ENCODE assay signal across 24 mouse cellular contexts in the genomic region with DNA sequence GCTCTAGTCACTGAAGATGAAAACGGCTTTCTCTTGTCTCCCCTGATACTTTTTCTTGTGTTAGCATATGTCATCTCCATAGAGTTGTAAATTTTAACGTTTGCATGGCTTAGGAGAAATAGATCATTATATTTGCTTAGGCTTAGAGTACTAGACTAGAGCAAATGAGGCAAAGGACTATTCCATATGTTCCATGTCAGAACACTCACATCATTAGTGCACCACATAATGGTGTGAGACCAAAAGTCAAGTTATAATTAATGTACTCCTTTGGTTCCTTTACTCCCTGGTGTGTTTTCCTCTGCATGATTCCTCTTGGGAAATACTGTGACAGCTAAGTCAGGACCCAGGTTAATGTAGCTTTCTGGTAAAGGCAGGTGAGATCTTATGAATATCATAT.
DNase-seq lines count a peak whose midpoint lies in the region; ATAC-seq and TF ChIP-seq lines count a peak whose summit lies in the region.
"Had no signal": no experiment of that assay in that cellular context is flagged by ENCODE, and none has a peak within 500 bp of the region (broad histone marks: within the 10 kb centered on the region; RNA-seq: fewer than 3 reads in every experiment).

No protein-coding gene starts in this region.

- no peak overlapping the region for H3K9ac ChIP-seq in embryonic facial prominence, embryonic 14.5 days (ENCODE audit: low read depth, low read length)
- H3K9ac ChIP-seq in lung, embryonic 14.5 days = no peak overlapping the region
- no peak overlapping the region for H3K9ac ChIP-seq in lung, postnatal 0 days (replicated peaks; ENCODE audit: low read depth)
- H3K9ac ChIP-seq: embryonic facial prominence, embryonic 15.5 days; forebrain, postnatal 0 days; hindbrain, embryonic 12.5 days had no signal

- no peak for TF ChIP-seq POLR2A in lung, adult 2 months (IDR thresholded peaks at IDR 0.05; ENCODE audit: borderline replicate concordance, extremely low read depth, low read depth, low read length)

- ATAC-seq in embryonic facial prominence, embryonic 14.5 days (ENCODE audit: low read depth) = peak; percentile 33; the same call in 1 of the 2 replicates
- ATAC-seq in lung, embryonic 14.5 days (ENCODE audit: insufficient read depth) = peak; percentile 77; the same call in 1 of the 2 replicates
- ATAC-seq in lung, postnatal 0 days = no peak; the same call in 1 of the 2 replicates
- ATAC-seq: activated CD4-positive, CD25-positive, alpha-beta regulatory T cell, adult 4 months; forebrain, embryonic 14.5 days; forebrain, postnatal 0 days had no signal

- H3K36me3 ChIP-seq in embryonic facial prominence, embryonic 14.5 days (ENCODE audit: control insufficient read depth, insufficient read depth, low read length) = no peaks in the 10 kb centered on the region
- H3K36me3 ChIP-seq in embryonic facial prominence, embryonic 10.5 days (replicated peaks) = no peaks in the 10 kb centered on the region
- no peaks in the 10 kb centered on the region for H3K36me3 ChIP-seq in lung, embryonic 14.5 days (ENCODE audit: insufficient read depth)
- no peaks in the 10 kb centered on the region for H3K36me3 ChIP-seq in lung, postnatal 0 days (ENCODE audit: insufficient read depth, low read length)
- H3K36me3 ChIP-seq: embryonic facial prominence, embryonic 15.5 days; hindbrain, embryonic 12.5 days had no signal

- H3K4me2 ChIP-seq in embryonic facial prominence, embryonic 14.5 days (ENCODE audit: low read depth, low read length) = no peak overlapping the region
- H3K4me2 ChIP-seq in lung, embryonic 14.5 days = no peak overlapping the region
- H3K4me2 ChIP-seq in lung, postnatal 0 days (replicated peaks; ENCODE audit: low read depth, low read length) = no peak overlapping the region
- H3K4me2 ChIP-seq: embryonic facial prominence, embryonic 15.5 days; heart, embryonic 11.5 days; hindbrain, embryonic 12.5 days had no signal

- 62% methylated on average over 2 of the region's 2 CpGs for WGBS in embryonic facial prominence, embryonic 14.5 days
- WGBS in embryonic facial prominence, embryonic 10.5 days = 66% methylated on average over 2 of the region's 2 CpGs
- 39% methylated on average over 2 of the region's 2 CpGs for WGBS in lung, embryonic 14.5 days
- 42% methylated on average over 2 of the region's 2 CpGs for WGBS in lung, adult 2 months
- WGBS in lung, postnatal 0 days = 35% methylated on average over 2 of the region's 2 CpGs

- no peak for TF ChIP-seq EP300 in lung, postnatal 0 days (IDR thresholded peaks at IDR 0.05)

- H3K27me3 ChIP-seq in embryonic facial prominence, embryonic 14.5 days (replicated peaks; ENCODE audit: control insufficient read depth, insufficient read depth, low read length) = no peaks in the 10 kb centered on the region
- H3K27me3 ChIP-seq in embryonic facial prominence, embryonic 10.5 days (replicated peaks; ENCODE audit: low read depth, poor library complexity, severe bottlenecking) = no peaks in the 10 kb centered on the region
- H3K27me3 ChIP-seq in lung, embryonic 14.5 days (ENCODE audit: insufficient read depth, low read length) = no peaks in the 10 kb centered on the region
- H3K27me3 ChIP-seq in lung, postnatal 0 days (replicated peaks; ENCODE audit: insufficient read depth, low read length) = no peaks in the 10 kb centered on the region
- H3K27me3 ChIP-seq: embryonic facial prominence, embryonic 15.5 days; hindbrain, embryonic 12.5 days had no signal

- no peak for TF ChIP-seq CTCF in lung, embryonic 14.5 days (IDR thresholded peaks at IDR 0.05; ENCODE audit: low read depth)
- TF ChIP-seq CTCF in lung, adult 2 months (IDR thresholded peaks at IDR 0.05; ENCODE audit: insufficient read depth, low read length) = no peak
- TF ChIP-seq CTCF in lung, postnatal 0 days (IDR thresholded peaks at IDR 0.05) = no peak

- no peak overlapping the region for H3K4me3 ChIP-seq in embryonic facial prominence, embryonic 14.5 days (ENCODE audit: low read depth, low read length)
- H3K4me3 ChIP-seq in embryonic facial prominence, embryonic 10.5 days = no peak overlapping the region
- no peak overlapping the region for H3K4me3 ChIP-seq in lung, embryonic 14.5 days (ENCODE audit: low read depth, low read length)
- H3K4me3 ChIP-seq in lung, adult 2 months (replicated peaks; ENCODE audit: extremely low read depth, low read depth, low read length) = no peak overlapping the region
- no peak overlapping the region for H3K4me3 ChIP-seq in lung, postnatal 0 days (ENCODE audit: low read depth, low read length)
- H3K4me3 ChIP-seq: embryonic facial prominence, embryonic 15.5 days; gastrocnemius, adult 2 months; hindbrain, embryonic 12.5 days had no signal

- no peaks in the 10 kb centered on the region for H3K9me3 ChIP-seq in embryonic facial prominence, embryonic 14.5 days (ENCODE audit: control insufficient read depth, low read length)
- H3K9me3 ChIP-seq in embryonic facial prominence, embryonic 10.5 days = no peaks in the 10 kb centered on the region
- H3K9me3 ChIP-seq in lung, embryonic 14.5 days (ENCODE audit: low read depth, low read length) = no peaks in the 10 kb centered on the region
- H3K9me3 ChIP-seq in lung, postnatal 0 days (ENCODE audit: low read length) = no peaks in the 10 kb centered on the region
- H3K9me3 ChIP-seq: embryonic facial prominence, embryonic 15.5 days; hindbrain, embryonic 12.5 days had no signal

- no peak overlapping the region for H3K27ac ChIP-seq in embryonic facial prominence, embryonic 14.5 days (replicated peaks; ENCODE audit: low read depth, low read length)
- H3K27ac ChIP-seq in embryonic facial prominence, embryonic 10.5 days (replicated peaks) = no peak overlapping the region
- no peak overlapping the region for H3K27ac ChIP-seq in lung, embryonic 14.5 days (ENCODE audit: low read depth)
- no peak overlapping the region for H3K27ac ChIP-seq in lung, postnatal 0 days (ENCODE audit: low read length)
- H3K27ac ChIP-seq: embryonic facial prominence, embryonic 15.5 days; gastrocnemius, adult 2 months; hindbrain, embryonic 12.5 days had no signal

- H3K4me1 ChIP-seq in embryonic facial prominence, embryonic 14.5 days (ENCODE audit: control insufficient read depth, insufficient read depth, low read length) = no peaks in the 10 kb centered on the region
- H3K4me1 ChIP-seq in embryonic facial prominence, embryonic 10.5 days = no peaks in the 10 kb centered on the region
- no peaks in the 10 kb centered on the region for H3K4me1 ChIP-seq in lung, embryonic 14.5 days (ENCODE audit: insufficient read depth)
- H3K4me1 ChIP-seq in lung, adult 2 months (ENCODE audit: control insufficient read depth, insufficient read depth, low read length) = no peaks in the 10 kb centered on the region
- no peaks in the 10 kb centered on the region for H3K4me1 ChIP-seq in lung, postnatal 0 days (ENCODE audit: insufficient read depth, low read depth, low read length)
- H3K4me1 ChIP-seq: embryonic facial prominence, embryonic 15.5 days; hindbrain, embryonic 12.5 days had no signal

- no peak for DNase-seq in embryonic facial prominence, embryonic 14.5 days (ENCODE audit: low spot score)
- DNase-seq in embryonic facial prominence, embryonic 10.5 days (ENCODE audit: low spot score) = no peak
- peak; percentile 59 for DNase-seq in lung, embryonic 14.5 days
- DNase-seq in lung, adult 2 months = no peak
- DNase-seq in lung, postnatal 0 days (ENCODE audit: low spot score) = peak; percentile 24
- no peak for DNase-seq in lung, adult 18-20 months
- DNase-seq in retina, postnatal 1 day = peak; percentile 1
- DNase-seq in layer of hippocampus, adult 18-20 months (ENCODE audit: low spot score in 2 of 2) = no peak
- DNase-seq: adrenal gland, adult 8-10 months; adrenal gland, postnatal 25 days; cerebellum, adult 11 months; cerebellum, adult 2 months; cerebellum, adult 9-11 months; cerebellum, postnatal 36 days; embryo, embryonic 11 days; forebrain, postnatal 0 days; gastrocnemius, adult 2 months; gastrocnemius, postnatal 14 days; heart, adult 11 months had no signal

Comparison
In these comparisons a context has a peak if more than half of its experiments do, and no peak if none do; other contexts are left out.
1. DNase-seq: peak in lung, embryonic 14.5 days (single experiment), lung, postnatal 0 days (single experiment) and retina, postnatal 1 day (single experiment); none in embryonic facial prominence, embryonic 14.5 days (single experiment), embryonic facial prominence, embryonic 10.5 days (single experiment), lung, adult 2 months (single experiment), lung, adult 18-20 months (0 of 2) and layer of hippocampus, adult 18-20 months (0 of 2).